Mouse (Mus musculus) spleen, postnatal 4 days (tissue): Measurements from ENCODE around the gene Lgalsl.

ENCODE experiments used
- DNase-seq, 2 experiments: peaks; one replicate each; pipeline ENCODE4 v3.0.0; 2022; ENCODE audit warnings: low spot score in 2 of 2

The Lgalsl gene

GRCm38 (mm10) chr11:20823961-20824360 lies 6.9 kb downstream of the Lgalsl start:
- DNase-seq = no peak

- no peak for DNase-seq
Observed at GRCm38 (mm10) chr11:20823301-20823700, 7.6 kb downstream of the Lgalsl start.

GRCm38 (mm10) chr11:20821351-20821750 lies 9.5 kb downstream of the Lgalsl start:
- no peak for DNase-seq

- DNase-seq = no peak
Observed at GRCm38 (mm10) chr11:20813901-20814523, 16.8 kb downstream of the Lgalsl start.

DNA sequence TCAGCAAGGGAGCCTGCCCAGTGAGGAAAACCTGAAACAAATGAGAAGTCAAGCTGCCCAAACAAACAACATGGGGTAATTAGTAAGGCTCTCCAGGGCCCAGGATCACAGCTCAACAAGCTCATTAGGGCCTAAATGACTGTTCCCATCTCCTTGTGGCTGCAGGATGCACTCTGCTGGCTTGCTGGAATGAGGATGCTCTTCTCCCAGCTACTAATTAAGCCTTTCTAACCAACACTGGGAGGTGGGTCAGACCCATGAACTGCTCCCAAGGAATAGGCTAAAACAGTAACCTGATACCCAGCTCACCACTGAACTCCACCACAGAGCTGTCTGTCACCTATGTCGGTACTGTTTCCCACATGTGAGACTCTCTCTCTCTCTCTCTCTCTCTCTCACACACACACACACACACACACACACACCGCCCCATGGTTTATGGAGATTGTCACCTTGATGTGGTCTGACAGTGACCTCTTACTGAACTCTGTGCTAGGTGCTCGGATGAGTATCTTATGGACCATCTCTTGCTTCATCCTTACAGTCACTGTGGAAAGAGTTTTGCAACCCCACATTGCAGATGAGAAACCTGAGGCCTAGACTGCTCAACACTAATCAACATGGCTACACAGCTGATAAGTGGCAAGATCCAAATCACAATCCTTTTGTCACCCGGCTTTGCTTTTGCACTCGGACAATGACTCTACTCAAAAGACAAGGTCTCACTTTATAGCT lies 18.5 kb downstream of the Lgalsl start:
- no peak for DNase-seq

DNA sequence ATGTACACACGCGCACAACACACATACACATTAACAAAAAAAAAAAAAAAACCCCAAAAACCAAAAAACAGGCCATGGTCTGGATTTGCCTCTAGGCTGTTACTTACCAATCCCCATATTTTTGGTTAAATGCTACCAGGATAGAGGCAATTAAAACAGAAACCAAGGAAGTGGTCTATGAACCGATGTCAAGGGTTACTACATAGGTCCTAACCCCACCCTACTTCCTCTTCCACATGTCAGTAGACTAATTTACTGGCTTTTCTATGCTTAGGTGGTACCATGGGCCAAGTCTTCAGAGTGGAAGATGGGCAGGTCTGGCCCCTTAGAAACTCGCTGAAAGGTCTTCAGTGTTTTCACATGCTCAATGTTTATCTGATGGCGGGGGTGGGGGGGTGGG lies 24.2 kb downstream of the Lgalsl start:
- DNase-seq = no peak

DNA sequence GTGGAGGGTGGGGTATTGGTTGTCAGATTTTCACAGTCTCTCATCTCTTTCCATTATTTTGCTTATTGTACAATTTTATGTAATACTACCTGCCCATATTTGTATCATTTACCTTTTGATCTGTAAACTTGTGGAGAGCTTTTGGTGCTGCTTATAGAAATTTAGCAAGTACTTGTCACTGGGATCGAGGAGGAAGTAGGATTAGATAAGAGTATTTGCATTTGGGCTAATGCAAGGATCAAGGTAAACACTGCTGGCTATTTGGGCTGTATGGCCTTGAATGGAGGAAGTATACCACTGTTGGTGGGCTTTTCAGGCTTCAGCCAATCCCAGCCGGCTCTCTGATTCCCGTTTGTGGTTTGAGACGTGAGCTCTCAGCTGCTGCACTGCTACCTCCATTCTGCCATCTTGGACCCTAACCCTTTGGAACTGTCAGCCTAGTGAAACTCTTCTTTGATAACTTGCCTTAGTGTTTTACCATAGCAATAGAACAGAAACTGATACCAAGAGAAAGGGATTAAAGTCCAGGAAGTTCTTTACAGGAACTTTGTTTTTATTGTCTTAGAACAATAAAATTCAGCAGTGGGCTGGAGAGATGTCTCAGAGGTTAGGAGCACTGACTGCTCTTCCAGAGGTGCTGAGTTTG lies 25.1 kb downstream of the Lgalsl start:
- no peak for DNase-seq

GRCm38 (mm10) chr11:20804416-20804815 lies 26.4 kb downstream of the Lgalsl start:
- DNase-seq = no peak

- DNase-seq = no peak
Observed at GRCm38 (mm10) chr11:20800277-20801092, 30.4 kb downstream of the Lgalsl start.

- no peak for DNase-seq
Observed at GRCm38 (mm10) chr11:20797841-20798240, 33.0 kb downstream of the Lgalsl start.

DNA sequence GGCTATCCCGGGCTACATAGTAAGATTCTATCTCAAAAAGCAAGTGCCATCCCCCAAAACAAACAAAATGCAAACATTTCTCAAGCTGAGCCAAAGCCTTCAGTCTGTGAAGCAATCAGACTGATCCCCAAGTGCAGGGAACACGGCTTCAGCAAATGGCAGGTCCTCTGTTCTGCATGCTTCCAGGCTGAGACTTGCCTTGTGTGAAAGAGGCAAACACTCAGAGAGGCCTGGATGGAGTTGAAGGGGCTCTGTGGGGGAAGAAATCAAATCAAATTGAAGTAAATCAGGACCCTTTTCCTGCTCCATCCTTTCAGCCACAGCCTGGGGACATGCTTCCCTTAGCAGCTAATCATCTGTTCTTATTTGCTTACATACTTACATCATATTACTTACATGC lies 35.4 kb downstream of the Lgalsl start:
- no peak for DNase-seq

DNA sequence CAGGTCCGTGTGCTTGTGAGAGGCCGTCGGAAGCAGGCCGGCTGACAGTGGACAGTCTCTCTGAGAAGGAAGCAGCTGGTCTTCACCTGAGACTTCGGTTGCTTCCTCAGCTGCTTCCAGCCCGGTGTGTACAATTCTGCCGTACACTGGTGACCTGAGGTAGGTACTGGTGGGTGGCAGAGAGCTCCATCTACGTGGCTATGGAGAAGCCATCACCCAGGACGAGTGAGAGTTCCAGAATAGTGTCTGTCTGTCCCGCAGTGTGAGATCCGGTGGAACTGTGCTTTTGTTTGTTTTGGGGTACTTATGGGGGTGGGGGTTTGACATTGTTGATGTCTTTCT lies 36.0 kb downstream of the Lgalsl start:
- no peak for DNase-seq

- peak; percentile 82 to 92 for DNase-seq
Observed at GRCm38 (mm10) chr11:20794196-20794912, 36.5 kb downstream of the Lgalsl start.

- no peak for DNase-seq
Observed at GRCm38 (mm10) chr11:20793676-20794075, 37.2 kb downstream of the Lgalsl start.

- DNase-seq = no peak
Observed at GRCm38 (mm10) chr11:20792667-20793066, 38.2 kb downstream of the Lgalsl start.

- no peak for DNase-seq
Observed at GRCm38 (mm10) chr11:20791334-20791733, 39.5 kb downstream of the Lgalsl start.

DNA sequence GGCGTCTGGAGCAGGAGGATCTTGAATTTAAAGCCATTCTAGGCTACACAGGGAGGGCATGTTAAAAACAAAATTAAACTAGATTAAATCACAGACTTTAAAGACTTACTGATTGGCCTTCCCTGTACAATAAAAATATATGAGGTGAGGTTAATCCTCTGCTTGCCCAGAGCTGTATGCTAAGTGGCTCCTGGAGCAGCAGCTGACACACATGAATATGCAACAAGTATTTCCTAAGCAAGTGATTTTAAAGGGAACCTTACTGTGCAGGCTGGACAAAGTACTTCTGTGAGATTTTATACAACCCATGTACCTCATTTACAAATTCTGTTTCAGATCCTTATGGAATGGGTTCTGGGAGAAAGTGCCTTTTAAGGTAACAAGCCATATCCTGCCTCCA lies 41.8 kb downstream of the Lgalsl start:
- peak in 1 of 2 experiments; percentile 21 for DNase-seq

DNA sequence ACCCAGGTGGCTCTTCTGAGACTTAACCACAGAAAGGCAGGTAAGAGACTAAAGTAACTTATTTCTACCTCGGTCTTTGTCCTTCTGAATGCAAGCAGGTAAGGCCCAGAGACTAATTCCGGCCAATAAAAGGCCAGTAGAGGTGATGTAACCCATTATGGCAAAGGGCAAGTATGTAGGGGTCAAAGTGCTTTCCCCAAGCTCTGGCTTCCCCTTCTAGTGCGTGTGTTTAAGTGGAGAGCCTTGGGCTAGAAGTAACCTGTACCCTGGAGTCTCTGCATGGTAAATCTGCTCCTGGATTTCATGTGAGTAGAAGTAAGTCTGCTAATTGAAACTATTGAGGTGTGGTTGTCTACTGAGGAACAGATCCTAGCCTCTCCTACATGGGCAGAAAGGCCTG lies 42.8 kb downstream of the Lgalsl start:
- DNase-seq = peak in 1 of 2 experiments; percentile 32

GRCm38 (mm10) chr11:20786191-20786590 lies 44.7 kb downstream of the Lgalsl start:
- DNase-seq = peak in 1 of 2 experiments; percentile 52

DNA sequence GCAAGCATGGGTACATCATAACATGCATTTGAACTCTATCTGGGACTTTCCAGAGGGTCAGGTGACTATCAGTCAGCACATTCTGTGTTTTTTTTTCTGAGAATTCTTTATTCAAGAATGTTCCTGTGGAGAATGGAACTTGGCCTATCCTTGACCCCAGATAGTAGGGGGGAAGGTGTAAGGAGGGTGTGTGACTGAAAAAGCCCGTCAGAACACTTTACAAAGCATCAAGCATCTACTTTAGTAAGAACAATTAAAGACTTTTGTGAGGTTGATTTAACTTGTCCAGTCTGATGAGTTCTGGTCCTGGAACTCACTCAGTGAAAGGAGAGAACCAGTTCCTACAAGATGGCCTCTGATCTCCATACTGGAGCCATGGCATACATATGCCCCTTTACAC lies 45.7 kb downstream of the Lgalsl start:
- peak in 1 of 2 experiments; percentile 13 for DNase-seq

DNA sequence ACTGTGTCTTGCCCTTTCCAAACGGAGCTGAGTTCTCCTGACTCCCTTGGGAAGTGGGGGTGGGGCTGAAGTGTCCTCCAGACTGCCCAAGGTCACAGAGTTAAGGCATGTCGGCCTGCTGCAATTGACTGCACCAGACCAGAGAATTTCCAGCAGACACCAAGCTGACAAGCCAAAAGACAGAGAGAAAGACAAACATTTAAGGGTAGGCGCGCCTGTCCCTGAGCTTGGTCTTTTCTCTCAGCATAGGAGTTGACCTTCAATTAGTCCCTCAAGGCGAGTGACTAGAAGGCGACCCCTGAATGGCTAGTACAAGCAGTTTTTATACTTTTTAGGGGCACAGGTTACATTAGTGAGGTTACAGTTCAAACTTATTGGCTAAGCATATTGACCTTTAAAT lies 46.1 kb downstream of the Lgalsl start:
- peak in 1 of 2 experiments; percentile 45 for DNase-seq

DNA sequence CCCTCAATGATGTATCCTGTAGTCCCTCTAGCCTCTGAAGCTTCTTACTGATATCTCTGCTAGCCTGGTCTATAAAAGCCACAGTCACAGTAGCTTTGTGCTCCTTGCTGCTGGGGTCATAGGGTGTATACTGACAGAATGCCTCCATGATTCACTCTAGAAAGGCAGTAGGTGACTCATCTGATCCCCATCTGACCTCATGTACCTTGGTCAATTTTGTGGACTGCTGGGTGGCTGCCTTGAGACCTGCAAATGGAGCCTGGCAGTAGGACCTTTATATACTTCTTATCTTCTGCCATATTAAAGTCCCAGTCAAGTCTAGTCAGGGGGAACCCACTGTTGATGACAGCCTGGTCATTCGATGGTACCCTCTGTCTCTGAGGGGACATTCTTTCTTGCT lies 47.4 kb downstream of the Lgalsl start:
- no peak for DNase-seq
